Mouse (Mus musculus): ENCODE measurements at regions not wholly inside any gene's neighbourhood (a gene's known extent, or its start where the extent isn't known, plus 50 kb on each side); places are given as distances from the start of the nearest gene placed in this dataset.
A peak's percentile ranks its signal among the peaks of the same experiment; 100 is the strongest.

GRCm38 (mm10) chr2:166398156-166398555 is 242.7 kb upstream of the Sulf2 start:
- WGBS: 83% methylated on average over 10 of the region's 10 CpGs
- H3K27ac ChIP-seq (ENCODE audit: low read depth, low read length): peak overlapping the region; percentile 74; the same call in 1 of the 2 replicates
- no peaks in the 10 kb centered on the region for H3K36me3 ChIP-seq (ENCODE audit: control insufficient read depth, insufficient read depth, low read length)
- H3K4me1 ChIP-seq (ENCODE audit: control insufficient read depth, insufficient read depth, low read length): peaks cover 34% of the 10 kb centered on the region
- H3K27me3 ChIP-seq (ENCODE audit: control insufficient read depth, insufficient read depth, low read length): no peaks in the 10 kb centered on the region
- no peak overlapping the region for H3K4me2 ChIP-seq (replicated peaks; ENCODE audit: low read depth, low read length)
- no peak for ATAC-seq (ENCODE audit: low FRiP score, low TSS enrichment)
- no peaks in the 10 kb centered on the region for H3K9me3 ChIP-seq (ENCODE audit: control insufficient read depth, low read length)
- H3K9ac ChIP-seq (ENCODE audit: low read depth, low read length): no peak overlapping the region
- H3K4me3 ChIP-seq (ENCODE audit: low read length): no peak overlapping the region

GRCm38 (mm10) chr2:166394666-166395065 is 239.2 kb upstream of the Sulf2 start:
- WGBS: 17% methylated on average over 13 of the region's 13 CpGs
- ATAC-seq (ENCODE audit: low FRiP score, low TSS enrichment): no peak
- Histone ChIP-seq H3K9ac (ENCODE audit: low read depth, low read length) (no peak overlapping the region), H3K27ac (ENCODE audit: low read depth, low read length) (no peak overlapping the region), H3K4me2 (replicated peaks; ENCODE audit: low read depth, low read length) (no peak overlapping the region), H3K36me3 (ENCODE audit: control insufficient read depth, insufficient read depth, low read length) (no peaks in the 10 kb centered on the region), H3K9me3 (ENCODE audit: control insufficient read depth, low read length) (no peaks in the 10 kb centered on the region), H3K4me1 (ENCODE audit: control insufficient read depth, insufficient read depth, low read length) (peaks cover 22% of the 10 kb centered on the region), H3K27me3 (ENCODE audit: control insufficient read depth, insufficient read depth, low read length) (no peaks in the 10 kb centered on the region), H3K4me3 (ENCODE audit: low read length) (no peak overlapping the region)

DNA sequence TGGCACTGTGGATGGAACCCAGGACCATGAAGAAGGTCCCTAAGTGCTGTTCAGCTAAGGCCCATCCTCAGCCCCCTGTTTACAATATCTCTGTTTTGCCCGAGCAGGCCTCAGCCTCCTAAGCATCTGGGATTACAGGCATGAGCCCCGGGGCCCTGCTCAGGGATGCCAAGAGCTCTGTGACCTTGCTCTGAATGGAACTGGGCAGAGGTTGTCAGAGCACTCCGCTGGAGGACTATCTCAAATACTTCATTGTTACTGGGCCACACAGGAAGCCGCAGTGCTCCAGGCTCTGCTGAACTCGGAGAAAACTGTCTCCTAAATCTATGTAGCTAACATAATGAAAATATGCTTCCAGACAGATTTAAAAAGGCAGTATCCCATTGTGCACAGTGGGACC is 235.7 kb upstream of the Sulf2 start:
- 44% methylated on average over 5 of the region's 5 CpGs for WGBS
- Histone ChIP-seq H3K4me2 (replicated peaks; ENCODE audit: low read depth, low read length) (no peak overlapping the region), H3K27me3 (ENCODE audit: control insufficient read depth, insufficient read depth, low read length) (no peaks in the 10 kb centered on the region), H3K27ac (ENCODE audit: low read depth, low read length) (no peak overlapping the region), H3K4me1 (ENCODE audit: control insufficient read depth, insufficient read depth, low read length) (peaks cover 4% of the 10 kb centered on the region; the same call in 1 of the 2 replicates), H3K4me3 (ENCODE audit: low read length) (no peak overlapping the region), H3K9ac (ENCODE audit: low read depth, low read length) (no peak overlapping the region), H3K36me3 (ENCODE audit: control insufficient read depth, insufficient read depth, low read length) (no peaks in the 10 kb centered on the region), H3K9me3 (ENCODE audit: control insufficient read depth, low read length) (no peaks in the 10 kb centered on the region)
- no peak for ATAC-seq (ENCODE audit: low FRiP score, low TSS enrichment)

- H3K9ac ChIP-seq (ENCODE audit: low read depth, low read length): no peak overlapping the region
- H3K36me3 ChIP-seq (ENCODE audit: control insufficient read depth, insufficient read depth, low read length): no peaks in the 10 kb centered on the region
- no peaks in the 10 kb centered on the region for H3K27me3 ChIP-seq (ENCODE audit: control insufficient read depth, insufficient read depth, low read length)
- ATAC-seq (ENCODE audit: low FRiP score, low TSS enrichment): no peak
- no peak overlapping the region for H3K4me3 ChIP-seq (ENCODE audit: low read length)
- H3K4me2 ChIP-seq (replicated peaks; ENCODE audit: low read depth, low read length): no peak overlapping the region
- no peak overlapping the region for H3K27ac ChIP-seq (ENCODE audit: low read depth, low read length)
- WGBS: 50% methylated on average over 6 of the region's 6 CpGs
- H3K9me3 ChIP-seq (ENCODE audit: control insufficient read depth, low read length): no peaks in the 10 kb centered on the region
- no peaks in the 10 kb centered on the region for H3K4me1 ChIP-seq (ENCODE audit: control insufficient read depth, insufficient read depth, low read length)
Observed at GRCm38 (mm10) chr2:166388050-166388449, 232.6 kb upstream of the Sulf2 start.

- WGBS: 72% methylated on average over 5 of the region's 5 CpGs
- ATAC-seq (ENCODE audit: low FRiP score, low TSS enrichment): no peak
- no peaks in the 10 kb centered on the region for H3K27me3 ChIP-seq (ENCODE audit: control insufficient read depth, insufficient read depth, low read length)
- no peaks in the 10 kb centered on the region for H3K9me3 ChIP-seq (ENCODE audit: control insufficient read depth, low read length)
- no peak overlapping the region for H3K4me2 ChIP-seq (replicated peaks; ENCODE audit: low read depth, low read length)
- H3K4me3 ChIP-seq (ENCODE audit: low read length): no peak overlapping the region
- no peaks in the 10 kb centered on the region for H3K36me3 ChIP-seq (ENCODE audit: control insufficient read depth, insufficient read depth, low read length)
- H3K9ac ChIP-seq (ENCODE audit: low read depth, low read length): no peak overlapping the region
- no peaks in the 10 kb centered on the region for H3K4me1 ChIP-seq (ENCODE audit: control insufficient read depth, insufficient read depth, low read length)
- H3K27ac ChIP-seq (ENCODE audit: low read depth, low read length): no peak overlapping the region
Observed at GRCm38 (mm10) chr2:166386817-166387216, 231.4 kb upstream of the Sulf2 start.

- Histone ChIP-seq H3K9ac (ENCODE audit: low read depth, low read length) (no peak overlapping the region), H3K36me3 (ENCODE audit: control insufficient read depth, insufficient read depth, low read length) (no peaks in the 10 kb centered on the region), H3K4me2 (replicated peaks; ENCODE audit: low read depth, low read length) (no peak overlapping the region), H3K4me3 (ENCODE audit: low read length) (no peak overlapping the region), H3K9me3 (ENCODE audit: control insufficient read depth, low read length) (no peaks in the 10 kb centered on the region), H3K4me1 (ENCODE audit: control insufficient read depth, insufficient read depth, low read length) (no peaks in the 10 kb centered on the region), H3K27me3 (ENCODE audit: control insufficient read depth, insufficient read depth, low read length) (no peaks in the 10 kb centered on the region), H3K27ac (ENCODE audit: low read depth, low read length) (no peak overlapping the region)
- no peak for ATAC-seq (ENCODE audit: low FRiP score, low TSS enrichment)
- WGBS: 41% methylated on average over 6 of the region's 6 CpGs
Observed at GRCm38 (mm10) chr2:166384583-166384982, 229.1 kb upstream of the Sulf2 start.

- no peak overlapping the region for H3K27ac ChIP-seq (ENCODE audit: low read depth, low read length)
- no peak for ATAC-seq (ENCODE audit: low FRiP score, low TSS enrichment)
Observed at GRCm38 (mm10) chr2:166383356-166383755, 227.9 kb upstream of the Sulf2 start.

GRCm38 (mm10) chr2:166382180-166382579 is 226.7 kb upstream of the Sulf2 start:
- Histone ChIP-seq H3K4me1 (ENCODE audit: control insufficient read depth, insufficient read depth, low read length) (peaks cover 4% of the 10 kb centered on the region), H3K9ac (ENCODE audit: low read depth, low read length) (no peak overlapping the region), H3K4me3 (ENCODE audit: low read length) (no peak overlapping the region), H3K27me3 (ENCODE audit: control insufficient read depth, insufficient read depth, low read length) (no peaks in the 10 kb centered on the region), H3K4me2 (replicated peaks; ENCODE audit: low read depth, low read length) (no peak overlapping the region), H3K36me3 (ENCODE audit: control insufficient read depth, insufficient read depth, low read length) (no peaks in the 10 kb centered on the region), H3K27ac (ENCODE audit: low read depth, low read length) (no peak overlapping the region), H3K9me3 (ENCODE audit: control insufficient read depth, low read length) (no peaks in the 10 kb centered on the region)
- no peak for ATAC-seq (ENCODE audit: low FRiP score, low TSS enrichment)
- 47% methylated on average over 7 of the region's 7 CpGs for WGBS

More at GRCm38 (mm10) chr2:166383356-166383755, 227.9 kb upstream of the Sulf2 start:
- H3K36me3 ChIP-seq (ENCODE audit: control insufficient read depth, insufficient read depth, low read length): no peaks in the 10 kb centered on the region
- no peaks in the 10 kb centered on the region; the same call in 1 of the 2 replicates for H3K4me1 ChIP-seq (ENCODE audit: control insufficient read depth, insufficient read depth, low read length)
- H3K9me3 ChIP-seq (ENCODE audit: control insufficient read depth, low read length): no peaks in the 10 kb centered on the region
- WGBS: 87% methylated on average over 5 of the region's 5 CpGs
- no peak overlapping the region for H3K9ac ChIP-seq (ENCODE audit: low read depth, low read length)
- H3K4me3 ChIP-seq (ENCODE audit: low read length): no peak overlapping the region
- no peak overlapping the region for H3K4me2 ChIP-seq (replicated peaks; ENCODE audit: low read depth, low read length)
- H3K27me3 ChIP-seq (ENCODE audit: control insufficient read depth, insufficient read depth, low read length): no peaks in the 10 kb centered on the region

GRCm38 (mm10) chr2:166380854-166381253 is 225.4 kb upstream of the Sulf2 start:
- Histone ChIP-seq H3K27me3 (ENCODE audit: control insufficient read depth, insufficient read depth, low read length) (no peaks in the 10 kb centered on the region), H3K27ac (ENCODE audit: low read depth, low read length) (no peak overlapping the region), H3K9me3 (ENCODE audit: control insufficient read depth, low read length) (no peaks in the 10 kb centered on the region), H3K4me3 (ENCODE audit: low read length) (no peak overlapping the region), H3K4me1 (ENCODE audit: control insufficient read depth, insufficient read depth, low read length) (peaks cover 5% of the 10 kb centered on the region), H3K4me2 (replicated peaks; ENCODE audit: low read depth, low read length) (no peak overlapping the region), H3K9ac (ENCODE audit: low read depth, low read length) (no peak overlapping the region), H3K36me3 (ENCODE audit: control insufficient read depth, insufficient read depth, low read length) (no peaks in the 10 kb centered on the region)
- WGBS: 63% methylated on average over 9 of the region's 9 CpGs
- no peak for ATAC-seq (ENCODE audit: low FRiP score, low TSS enrichment)

Measured in kidney, embryonic 14.5 days (tissue).